Mouse (Mus musculus) embryonic fibroblast, embryonic 13.5 days (primary cell): ENCODE measurements around the gene Rgl1.

Experiments
- CTCF ChIP-seq: IDR thresholded peaks from 2 replicates; pipeline ENCODE4 v1.5.1; 2011; ENCODE audit warnings: mild to moderate bottlenecking, control low read depth, low read length, moderate library complexity, borderline replicate concordance; ENCODE audit not compliant: insufficient read depth
- POLR2A ChIP-seq: IDR thresholded peaks from 2 replicates; pipeline ENCODE4 v1.6.1; 2011; ENCODE audit warnings: low read depth, mild to moderate bottlenecking, control low read depth, low read length, moderate library complexity

DNA sequence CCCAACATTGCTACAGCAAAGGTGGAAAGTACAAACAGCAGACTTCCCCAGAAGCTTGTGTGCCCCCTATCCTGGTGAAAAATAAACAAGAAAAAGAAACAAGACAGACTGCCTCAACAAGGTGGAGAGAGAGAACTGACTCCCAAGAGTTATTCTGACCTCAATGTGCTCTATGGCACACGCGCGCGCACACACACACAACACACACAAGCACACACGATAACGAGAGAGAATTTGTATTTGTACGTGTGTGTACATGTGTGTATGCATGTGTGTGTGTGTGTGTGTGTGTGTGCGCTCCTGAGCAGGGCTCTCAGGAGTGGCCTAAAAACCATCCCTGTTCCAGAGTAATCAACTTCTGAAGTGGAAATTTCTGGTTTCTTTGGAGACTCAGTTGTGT lies 18.5 kb upstream of the Rgl1 start:
- TF ChIP-seq CTCF: no peak
- no peak for TF ChIP-seq POLR2A
